Mouse (Mus musculus): ENCODE measurements around the gene Sycp3. TPM values are rescaled to one million over a fixed set of nuclear protein-coding genes. Genes with fewer than 3 reads are reported as not detected.

Gene Sycp3
- total and polyA plus RNA-seq, 2 experiments from 2014 or later: 0.20 TPM; not detected in 1

DNA sequence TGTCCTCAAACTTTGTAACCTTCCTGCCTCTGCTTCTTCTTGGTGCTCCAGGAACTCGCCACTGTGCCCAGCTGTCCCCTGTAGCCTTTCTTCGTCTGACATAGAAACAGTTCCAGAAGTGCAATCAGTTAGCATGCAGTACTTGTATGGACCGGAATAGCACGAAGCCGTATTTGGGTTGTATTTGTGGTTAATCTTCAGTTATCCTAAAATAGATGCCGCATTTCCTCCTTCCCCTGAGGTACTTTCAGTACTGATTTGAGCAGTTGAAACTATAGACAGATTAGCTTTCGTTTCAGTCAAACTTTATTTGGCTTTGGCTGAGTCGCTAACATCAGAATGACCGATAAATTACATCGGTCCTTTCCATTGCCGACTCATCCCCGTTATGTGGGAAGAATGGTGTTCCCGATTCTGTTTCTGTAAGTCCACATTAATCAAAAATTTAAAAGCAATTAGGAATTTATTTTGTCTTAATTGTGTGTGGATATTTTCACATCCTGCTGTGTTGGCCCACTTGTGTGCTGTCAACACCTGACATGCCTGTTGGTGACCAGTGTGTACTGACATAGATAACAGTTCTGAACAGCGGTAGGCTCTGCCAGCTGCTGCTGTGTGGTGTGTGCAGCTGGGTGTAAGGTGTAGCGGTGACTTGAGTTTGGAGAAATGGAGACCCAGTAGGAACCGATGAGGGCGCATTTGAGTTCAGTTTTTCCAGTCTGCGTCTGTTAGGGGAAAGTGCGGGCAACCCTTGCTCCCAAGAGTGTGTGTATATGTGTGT, 38.5 kb upstream of the Sycp3 start:
- TF ChIP-seq EP300 (IDR thresholded peaks at IDR 0.05; ENCODE audit: low read depth) (no peak), CTCF (IDR thresholded peaks at IDR 0.05; ENCODE audit: low read depth) (no peak)
- Histone ChIP-seq H3K4me1 (ENCODE audit: control insufficient read depth, insufficient read depth) (peaks cover 5% of the 10 kb centered on the region), H3K4me2 (ENCODE audit: low read depth, low read length) (peak overlapping the region; percentile 2; the same call in 1 of the 2 replicates), H3K9ac (replicated peaks; ENCODE audit: low read depth, low read length) (no peak overlapping the region), H3K9me3 (replicated peaks; ENCODE audit: control insufficient read depth, low read length) (no peaks in the 10 kb centered on the region), H3K36me3 (replicated peaks; ENCODE audit: control insufficient read depth, insufficient read depth, low read length) (peaks cover 39% of the 10 kb centered on the region), H3K27me3 (ENCODE audit: control insufficient read depth, insufficient read depth, low read length) (no peaks in the 10 kb centered on the region), H3K27ac (ENCODE audit: low read depth) (peak overlapping the region; percentile 58), H3K4me3 (ENCODE audit: low read depth, low read length) (no peak overlapping the region)
- peak; percentile 61 for DNase-seq (ENCODE audit: low spot score)
- peak; percentile 89 for ATAC-seq (ENCODE audit: insufficient read depth, low read depth)
- 52% methylated on average over 19 of the region's 19 CpGs for WGBS

DNA sequence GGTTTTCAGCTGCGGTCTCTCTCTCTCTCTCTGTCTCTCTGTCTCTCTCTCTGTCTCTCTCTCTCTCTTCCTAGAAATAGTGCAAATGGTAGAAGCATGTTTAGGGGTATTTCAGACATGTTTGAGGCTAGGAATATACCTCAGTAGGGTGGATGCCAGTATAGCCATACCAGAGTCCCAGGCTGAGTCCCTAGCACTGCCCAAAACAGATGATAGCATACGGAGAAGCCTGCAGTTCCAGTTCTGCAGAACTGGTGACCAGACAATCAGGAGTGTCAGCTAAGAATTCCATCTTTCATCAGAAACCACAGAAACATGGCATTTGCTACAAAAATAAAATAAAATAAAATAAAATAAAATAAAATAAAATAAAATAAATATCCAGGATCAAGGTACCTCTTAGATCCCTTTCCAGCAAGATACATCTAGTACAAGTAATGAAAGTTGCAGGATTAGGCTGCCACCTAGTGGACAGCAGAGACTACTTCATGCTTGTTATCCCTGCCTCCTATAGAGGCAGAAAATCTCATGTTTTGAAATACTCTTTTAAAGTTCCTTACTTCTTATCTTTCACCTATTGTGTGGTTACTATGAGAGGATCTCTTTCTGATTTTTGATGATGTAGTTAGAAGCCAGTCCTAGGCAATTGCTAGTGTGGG, 33.1 kb upstream of the Sycp3 start:
- DNase-seq (ENCODE audit: low spot score) (peak; percentile 79), ATAC-seq (ENCODE audit: insufficient read depth, low read depth) (peak; percentile 71; the same call in 1 of the 2 replicates)
- no peak overlapping the region for H3K27ac ChIP-seq (ENCODE audit: low read depth)
- peaks cover 52% of the 10 kb centered on the region for H3K36me3 ChIP-seq (replicated peaks; ENCODE audit: control insufficient read depth, insufficient read depth, low read length)
- WGBS: 98% methylated on average over 2 of the region's 2 CpGs
- H3K4me1 ChIP-seq (ENCODE audit: control insufficient read depth, insufficient read depth): peaks cover under 1% of the 10 kb centered on the region; the same call in 1 of the 2 replicates
- H3K9ac ChIP-seq (replicated peaks; ENCODE audit: low read depth, low read length): no peak overlapping the region
- H3K4me3 ChIP-seq (ENCODE audit: low read depth, low read length): no peak overlapping the region
- H3K9me3 ChIP-seq (replicated peaks; ENCODE audit: control insufficient read depth, low read length): no peaks in the 10 kb centered on the region
- no peaks in the 10 kb centered on the region for H3K27me3 ChIP-seq (ENCODE audit: control insufficient read depth, insufficient read depth, low read length)
- TF ChIP-seq CTCF (IDR thresholded peaks at IDR 0.05; ENCODE audit: low read depth) (peak; percentile 77), EP300 (IDR thresholded peaks at IDR 0.05; ENCODE audit: low read depth) (no peak)
- H3K4me2 ChIP-seq (ENCODE audit: low read depth, low read length): no peak overlapping the region

DNA sequence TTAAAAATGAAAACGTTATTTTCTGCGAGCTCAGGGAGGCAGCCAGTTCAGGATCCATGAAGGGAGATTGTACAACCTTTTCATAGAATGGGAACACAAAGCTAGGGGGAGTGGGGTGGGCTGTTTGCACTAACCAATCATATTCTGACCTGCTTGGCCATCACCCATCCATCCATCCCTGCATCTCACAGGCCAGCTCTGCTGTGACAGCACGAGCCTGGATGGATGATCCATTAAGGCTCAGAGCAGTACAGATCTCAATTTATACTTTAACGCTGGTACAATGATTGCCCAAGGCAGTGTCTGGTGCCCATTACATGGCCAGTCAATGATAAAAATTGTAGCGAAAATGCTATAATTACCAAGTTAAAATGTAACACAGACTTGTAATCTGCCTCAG, 32.5 kb upstream of the Sycp3 start:
- no peak overlapping the region for H3K9ac ChIP-seq (replicated peaks; ENCODE audit: low read depth, low read length)
- no peak for TF ChIP-seq EP300 (IDR thresholded peaks at IDR 0.05; ENCODE audit: low read depth)
- no peak for TF ChIP-seq CTCF (IDR thresholded peaks at IDR 0.05; ENCODE audit: low read depth)
- H3K4me1 ChIP-seq (ENCODE audit: control insufficient read depth, insufficient read depth): no peaks in the 10 kb centered on the region
- H3K4me3 ChIP-seq (ENCODE audit: low read depth, low read length): no peak overlapping the region
- no peak overlapping the region for H3K27ac ChIP-seq (ENCODE audit: low read depth)
- 54% methylated on average over 5 of the region's 5 CpGs for WGBS
- no peak for DNase-seq (ENCODE audit: low spot score)
- no peak for ATAC-seq (ENCODE audit: insufficient read depth, low read depth)
- peaks cover 56% of the 10 kb centered on the region for H3K36me3 ChIP-seq (replicated peaks; ENCODE audit: control insufficient read depth, insufficient read depth, low read length)
- H3K9me3 ChIP-seq (replicated peaks; ENCODE audit: control insufficient read depth, low read length): no peaks in the 10 kb centered on the region
- H3K4me2 ChIP-seq (ENCODE audit: low read depth, low read length): no peak overlapping the region
- H3K27me3 ChIP-seq (ENCODE audit: control insufficient read depth, insufficient read depth, low read length): no peaks in the 10 kb centered on the region

DNA sequence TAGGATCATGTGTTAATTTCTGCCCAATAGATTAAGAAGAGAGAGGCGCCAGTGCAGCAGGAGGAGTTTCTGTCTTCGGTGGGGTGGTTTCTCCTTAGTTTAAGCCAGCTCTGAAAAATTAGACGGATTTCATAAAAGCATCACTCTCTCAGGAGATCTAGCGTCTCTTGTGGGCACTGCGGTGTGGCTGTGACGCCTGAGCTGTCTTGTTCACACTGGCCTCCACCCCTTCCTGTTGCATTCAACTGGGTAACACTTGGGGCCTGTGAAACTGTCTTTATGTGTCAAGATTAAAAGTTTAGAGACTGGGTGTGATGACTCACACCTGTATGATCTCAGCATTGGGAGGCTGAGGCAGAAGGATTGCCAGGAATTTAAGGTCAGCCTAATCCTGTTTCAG, 31.4 kb upstream of the Sycp3 start:
- DNase-seq (ENCODE audit: low spot score): no peak
- Histone ChIP-seq H3K27me3 (ENCODE audit: control insufficient read depth, insufficient read depth, low read length) (no peaks in the 10 kb centered on the region), H3K9me3 (replicated peaks; ENCODE audit: control insufficient read depth, low read length) (no peaks in the 10 kb centered on the region), H3K36me3 (replicated peaks; ENCODE audit: control insufficient read depth, insufficient read depth, low read length) (peaks cover 54% of the 10 kb centered on the region), H3K4me2 (ENCODE audit: low read depth, low read length) (no peak overlapping the region), H3K27ac (ENCODE audit: low read depth) (no peak overlapping the region), H3K9ac (replicated peaks; ENCODE audit: low read depth, low read length) (no peak overlapping the region), H3K4me3 (ENCODE audit: low read depth, low read length) (no peak overlapping the region), H3K4me1 (ENCODE audit: control insufficient read depth, insufficient read depth) (no peaks in the 10 kb centered on the region)
- 89% methylated on average over 6 of the region's 6 CpGs for WGBS
- TF ChIP-seq CTCF (IDR thresholded peaks at IDR 0.05; ENCODE audit: low read depth): no peak
- ATAC-seq (ENCODE audit: insufficient read depth, low read depth): no peak

DNA sequence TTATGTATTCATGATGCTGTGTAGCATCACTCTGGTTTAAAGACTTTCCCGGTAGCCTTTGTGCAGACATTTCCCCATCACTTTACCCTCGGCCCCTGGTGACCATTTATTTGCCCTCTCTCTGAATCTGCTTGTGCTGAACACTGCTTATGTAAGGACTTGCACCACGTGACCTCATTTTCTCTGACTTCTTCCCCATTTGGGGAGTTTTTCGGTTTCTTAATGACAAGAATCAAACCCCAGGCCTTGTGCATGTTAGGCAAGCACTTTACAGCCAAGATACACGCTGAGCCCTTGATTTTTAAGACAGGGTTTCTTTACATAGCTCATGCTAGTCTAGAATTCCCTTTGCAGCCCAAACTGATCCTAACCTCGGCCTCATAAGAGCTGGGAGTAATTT, 18.1 kb upstream of the Sycp3 start:
- DNase-seq (ENCODE audit: low spot score): no peak

More for the DNA sequence above, 18.1 kb upstream of the Sycp3 start:
- no peak overlapping the region for H3K9ac ChIP-seq (replicated peaks; ENCODE audit: low read depth, low read length)
- H3K27ac ChIP-seq (ENCODE audit: low read depth): no peak overlapping the region
- H3K4me3 ChIP-seq (ENCODE audit: low read depth, low read length): no peak overlapping the region
- peaks cover 74% of the 10 kb centered on the region for H3K36me3 ChIP-seq (replicated peaks; ENCODE audit: control insufficient read depth, insufficient read depth, low read length)
- no peaks in the 10 kb centered on the region for H3K4me1 ChIP-seq (ENCODE audit: control insufficient read depth, insufficient read depth)
- no peaks in the 10 kb centered on the region for H3K9me3 ChIP-seq (replicated peaks; ENCODE audit: control insufficient read depth, low read length)
- H3K4me2 ChIP-seq (ENCODE audit: low read depth, low read length): no peak overlapping the region
- TF ChIP-seq EP300 (IDR thresholded peaks at IDR 0.05; ENCODE audit: low read depth): no peak
- no peak for TF ChIP-seq CTCF (IDR thresholded peaks at IDR 0.05; ENCODE audit: low read depth)
- no peak for ATAC-seq (ENCODE audit: insufficient read depth, low read depth)
- H3K27me3 ChIP-seq (ENCODE audit: control insufficient read depth, insufficient read depth, low read length): no peaks in the 10 kb centered on the region
- 82% methylated on average over 6 of the region's 6 CpGs for WGBS

Data from heart, postnatal 0 days (tissue).